Mouse (Mus musculus) neural tube, embryonic 14.5 days (tissue): ENCODE measurements around the gene Arid5b. TPM values are rescaled to one million over a fixed set of nuclear protein-coding genes. Genes with fewer than 3 reads are reported as not detected.

Experiments
- ATAC-seq: fragments of 200-750 bp; cut with Nextera tagmentation; 2 replicates; pipeline ENCODE4 v1.8.0; 2017; ENCODE audit warnings: low read depth, mild to moderate bottlenecking, moderate TSS enrichment, moderate library complexity
- H3K27ac ChIP-seq: fragments of 300-500 bp; sonication (generic); 2 replicates; pipeline ENCODE4 v1.5.1; 2014; ENCODE audit warnings: low read depth, mild to moderate bottlenecking, control low read depth, low read length, moderate library complexity, mixed read lengths
- H3K27me3 ChIP-seq: fragments of 300-500 bp; sonication (generic); 2 replicates; pipeline ENCODE4 v1.6.1; 2014; ENCODE audit warnings: low read length; ENCODE audit not compliant: control insufficient read depth, insufficient read depth
- H3K36me3 ChIP-seq: fragments of 300-500 bp; sonication (generic); 2 replicates; pipeline ENCODE4 v1.6.1; 2014; ENCODE audit warnings: low read length, mixed read lengths; ENCODE audit not compliant: control insufficient read depth, insufficient read depth
- H3K4me1 ChIP-seq: fragments of 300-500 bp; sonication (generic); 2 replicates; pipeline ENCODE4 v1.6.1; 2014; ENCODE audit warnings: low read length; ENCODE audit not compliant: control insufficient read depth, insufficient read depth
- H3K4me2 ChIP-seq: fragments of 300-500 bp; sonication (generic); 2 replicates; pipeline ENCODE4 v1.6.1; 2014; ENCODE audit warnings: mild to moderate bottlenecking, low read depth, low read length, control low read depth
- H3K4me3 ChIP-seq: fragments of 300-500 bp; sonication (generic); 2 replicates; pipeline ENCODE4 v1.5.1; 2014; ENCODE audit warnings: low read depth, low read length, control low read depth, mixed read lengths
- H3K9ac ChIP-seq: fragments of 300-500 bp; sonication (generic); replicated peaks from 2 replicates; pipeline ENCODE4 v1.6.1; 2014; ENCODE audit warnings: low read depth, mild to moderate bottlenecking, control low read depth, low read length, mixed read lengths
- H3K9me3 ChIP-seq: fragments of 300-500 bp; sonication (generic); 2 replicates; pipeline ENCODE4 v1.6.1; 2016; ENCODE audit warnings: low read length; ENCODE audit not compliant: control insufficient read depth
- WGBS: fragments of 180-500 bp; shearing (Covaris S2); extraction: QIAGEN DNeasy Blood & Tissue Kit; methylation state at CpG from one replicate; pipeline ENCODE4 v1.1.7; 2014; 5-methylcytosine and 5-hydroxymethylcytosine counted together
- polyA plus RNA-seq: library from polyadenylated mRNA; unstranded; fragments of >200 nt; fragmentation: Nextera tagmentation; extraction: Ambion mirVana; gene quantifications from 2 replicates; pipeline ENCODE4 v1.2.1, GENCODE M21; 2014

The Arid5b gene
- polyA plus RNA-seq, 1 experiment from 2014 or later, result 26.2 TPM

DNA sequence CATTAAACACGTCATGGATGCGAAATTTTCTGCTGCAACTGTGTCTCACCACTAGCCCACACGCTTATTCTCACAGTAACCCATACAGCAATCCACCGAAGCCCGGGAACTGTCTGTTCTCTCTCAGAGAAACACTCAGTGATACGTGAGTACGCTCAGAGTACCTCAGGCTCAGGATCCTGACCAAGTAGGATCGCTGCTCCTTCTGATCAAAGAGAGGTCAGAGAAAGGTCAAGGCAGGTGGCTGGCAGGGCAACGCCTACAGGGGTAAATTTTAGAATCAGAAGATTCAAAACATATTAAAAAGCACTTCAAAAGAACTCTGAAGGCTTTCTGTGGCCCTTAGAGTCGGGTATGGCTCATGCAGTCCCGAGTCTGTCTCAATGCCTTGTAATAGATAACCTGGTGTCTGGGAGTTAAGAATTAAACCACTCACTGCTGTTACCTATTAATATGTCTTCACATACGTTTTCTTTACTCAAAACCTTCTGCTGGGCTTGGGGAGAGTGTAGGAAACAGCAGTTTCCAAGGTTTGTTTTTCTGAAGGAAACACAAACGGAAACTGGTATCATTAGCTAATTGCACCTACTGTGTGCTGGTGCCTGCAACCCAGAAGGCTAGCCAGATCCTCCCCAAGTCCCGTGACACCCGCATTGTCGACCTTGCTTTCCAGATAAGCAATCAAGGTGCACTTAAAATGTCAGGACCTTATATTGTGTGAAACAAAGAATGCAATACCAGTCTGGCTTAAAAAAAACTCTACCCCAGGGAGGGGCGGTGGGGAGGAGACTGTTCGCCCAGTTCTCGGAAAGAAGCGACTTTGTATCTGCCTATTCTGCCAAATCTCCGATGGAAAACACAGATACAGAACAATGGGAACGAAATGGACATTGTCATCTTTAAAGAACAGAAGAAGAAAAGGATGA is 48.6 kb downstream of the Arid5b start:
- WGBS, result 63% methylated on average over 22 of the region's 22 CpGs
- no peak overlapping the region for H3K4me2 ChIP-seq
- no peaks in the 10 kb centered on the region for H3K4me1 ChIP-seq
- H3K9me3 ChIP-seq, result no peaks in the 10 kb centered on the region
- H3K36me3 ChIP-seq, result no peaks in the 10 kb centered on the region
- ATAC-seq, result no peak
- H3K27ac ChIP-seq, result no peak overlapping the region
- H3K9ac ChIP-seq, result no peak overlapping the region
- no peaks in the 10 kb centered on the region for H3K27me3 ChIP-seq
- no peak overlapping the region for H3K4me3 ChIP-seq

DNA sequence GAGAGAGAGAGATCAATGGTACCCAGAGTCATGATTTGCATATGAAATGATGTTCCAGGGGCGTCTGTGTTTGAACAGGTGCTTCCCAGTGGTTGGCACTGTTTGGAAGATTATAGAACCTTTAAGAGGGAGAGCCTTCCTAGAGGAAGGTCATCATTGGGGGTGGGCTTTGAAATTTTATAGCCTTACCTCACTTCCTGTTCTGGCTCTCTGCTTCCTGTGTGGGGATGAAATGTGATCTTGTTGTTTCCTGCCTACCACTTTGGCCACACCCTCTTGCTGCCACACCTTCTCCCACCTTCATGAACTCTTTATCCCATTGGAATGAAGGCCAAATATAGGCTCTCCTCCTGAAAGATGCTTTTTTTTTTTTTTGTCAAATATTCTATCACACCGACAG is 55.9 kb downstream of the Arid5b start:
- 78% methylated on average over 2 of the region's 2 CpGs for WGBS
- Histone ChIP-seq H3K9me3 (no peaks in the 10 kb centered on the region), H3K36me3 (no peaks in the 10 kb centered on the region), H3K4me1 (no peaks in the 10 kb centered on the region), H3K9ac (no peak overlapping the region), H3K27me3 (no peaks in the 10 kb centered on the region), H3K4me2 (no peak overlapping the region), H3K27ac (no peak overlapping the region), H3K4me3 (no peak overlapping the region)
- no peak for ATAC-seq

DNA sequence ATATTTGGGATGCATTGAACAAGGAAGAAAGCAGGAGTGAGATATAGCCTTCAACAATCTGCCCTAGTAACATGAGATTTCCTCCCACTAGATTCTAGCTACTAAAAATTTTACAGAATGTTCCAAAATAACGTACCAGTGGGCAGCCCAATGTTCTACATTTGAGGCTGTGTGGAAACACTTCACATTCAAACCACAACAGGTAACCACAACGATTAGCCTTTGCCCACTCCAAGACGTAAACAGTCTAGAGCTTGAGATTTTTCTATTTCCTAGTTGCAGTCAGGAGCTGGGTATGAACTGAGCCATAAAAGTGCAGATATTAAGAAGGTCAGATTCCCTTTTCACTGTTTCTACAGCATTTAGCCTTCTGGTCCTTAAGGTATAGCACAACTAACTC is 56.5 kb downstream of the Arid5b start:
- Histone ChIP-seq H3K9me3 (no peaks in the 10 kb centered on the region), H3K4me3 (no peak overlapping the region), H3K36me3 (no peaks in the 10 kb centered on the region), H3K27me3 (no peaks in the 10 kb centered on the region), H3K27ac (no peak overlapping the region), H3K4me1 (no peaks in the 10 kb centered on the region), H3K4me2 (no peak overlapping the region), H3K9ac (no peak overlapping the region)
- 97% methylated on average over 3 of the region's 3 CpGs for WGBS
- no peak for ATAC-seq

DNA sequence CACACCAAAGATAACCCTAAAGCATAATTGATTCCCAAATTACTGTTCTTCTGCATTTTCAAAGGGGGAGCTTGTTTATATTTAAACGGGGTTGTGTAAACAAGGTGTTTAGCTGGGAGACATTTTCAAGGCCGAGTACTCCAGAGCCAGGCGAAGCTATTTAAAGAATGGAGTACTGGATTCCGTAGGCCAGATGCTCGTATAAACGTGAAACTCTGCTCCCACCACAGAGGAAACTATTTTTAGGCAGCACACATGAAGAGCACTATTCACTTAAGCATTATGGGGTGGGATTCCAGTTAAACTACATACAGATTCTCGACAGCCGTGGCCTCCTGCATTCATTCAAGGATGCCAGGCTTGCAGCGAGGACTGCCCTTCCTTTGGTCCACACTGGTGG is 59.2 kb downstream of the Arid5b start:
- ATAC-seq, result no peak
- Histone ChIP-seq H3K4me2 (no peak overlapping the region), H3K4me3 (no peak overlapping the region), H3K4me1 (no peaks in the 10 kb centered on the region), H3K27me3 (no peaks in the 10 kb centered on the region), H3K9me3 (no peaks in the 10 kb centered on the region), H3K27ac (no peak overlapping the region), H3K36me3 (no peaks in the 10 kb centered on the region), H3K9ac (no peak overlapping the region)
- 84% methylated on average over 9 of the region's 9 CpGs for WGBS

DNA sequence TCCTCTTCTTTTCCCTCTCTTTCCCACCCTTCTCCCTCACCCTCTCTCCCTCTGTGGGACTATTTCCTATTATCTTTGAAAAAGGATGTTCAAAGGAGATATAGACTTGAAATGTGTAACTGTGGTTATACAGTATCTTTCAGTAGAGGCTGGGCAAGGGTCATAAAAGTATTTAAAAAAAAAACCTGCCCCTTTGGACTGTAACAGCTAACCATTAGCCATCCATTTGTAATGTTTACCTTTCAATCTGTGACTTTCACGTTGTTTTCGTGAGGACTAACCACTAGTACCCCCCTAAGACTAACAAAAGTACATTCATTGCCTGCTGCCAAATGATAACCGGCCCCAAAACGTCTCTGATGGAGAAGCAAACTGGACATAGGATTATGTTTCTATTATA is 59.9 kb downstream of the Arid5b start:
- no peak for ATAC-seq
- Histone ChIP-seq H3K9ac (no peak overlapping the region), H3K4me3 (no peak overlapping the region), H3K4me2 (no peak overlapping the region), H3K9me3 (no peaks in the 10 kb centered on the region), H3K27ac (no peak overlapping the region), H3K4me1 (no peaks in the 10 kb centered on the region), H3K36me3 (no peaks in the 10 kb centered on the region), H3K27me3 (no peaks in the 10 kb centered on the region)
- 70% methylated on average over 4 of the region's 4 CpGs for WGBS

DNA sequence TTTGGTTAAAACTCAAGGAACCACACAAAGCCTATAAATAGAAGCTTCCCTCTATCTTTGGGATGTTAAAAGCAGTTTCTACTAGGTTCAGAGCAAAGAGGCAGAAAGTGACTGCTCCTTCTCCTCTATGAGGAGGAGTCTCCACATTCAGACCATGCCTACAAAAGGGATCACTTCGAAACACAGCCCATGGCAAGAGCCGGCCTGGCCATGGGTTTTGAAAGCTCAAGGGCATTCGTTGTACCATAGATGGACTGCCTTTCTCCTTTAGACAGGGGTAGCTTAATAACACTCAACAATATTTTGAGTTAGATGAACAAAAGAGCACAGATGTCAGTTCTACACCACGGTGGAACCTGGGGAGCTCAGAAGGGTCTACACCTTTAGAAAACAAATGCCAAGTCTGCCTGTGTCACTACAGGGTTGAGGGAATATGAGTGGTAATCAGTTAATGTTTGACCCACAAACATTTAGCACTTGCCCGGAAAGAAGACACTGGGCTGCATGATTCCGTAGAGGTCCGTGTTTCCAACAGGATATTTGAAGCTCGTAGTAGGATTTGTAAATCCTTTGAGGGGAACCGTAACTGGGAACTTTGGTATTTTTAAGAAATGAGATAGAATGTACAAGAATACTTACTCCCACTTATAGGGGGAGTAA is 63.6 kb downstream of the Arid5b start:
- no peak overlapping the region for H3K4me3 ChIP-seq
- H3K27me3 ChIP-seq, result no peaks in the 10 kb centered on the region
- H3K4me2 ChIP-seq, result no peak overlapping the region
- H3K27ac ChIP-seq, result no peak overlapping the region
- no peaks in the 10 kb centered on the region for H3K36me3 ChIP-seq
- peaks cover 6% of the 10 kb centered on the region; the same call in 1 of the 2 replicates for H3K4me1 ChIP-seq
- no peak overlapping the region for H3K9ac ChIP-seq
- no peaks in the 10 kb centered on the region for H3K9me3 ChIP-seq
- 93% methylated on average over 9 of the region's 9 CpGs for WGBS
- no peak for ATAC-seq

DNA sequence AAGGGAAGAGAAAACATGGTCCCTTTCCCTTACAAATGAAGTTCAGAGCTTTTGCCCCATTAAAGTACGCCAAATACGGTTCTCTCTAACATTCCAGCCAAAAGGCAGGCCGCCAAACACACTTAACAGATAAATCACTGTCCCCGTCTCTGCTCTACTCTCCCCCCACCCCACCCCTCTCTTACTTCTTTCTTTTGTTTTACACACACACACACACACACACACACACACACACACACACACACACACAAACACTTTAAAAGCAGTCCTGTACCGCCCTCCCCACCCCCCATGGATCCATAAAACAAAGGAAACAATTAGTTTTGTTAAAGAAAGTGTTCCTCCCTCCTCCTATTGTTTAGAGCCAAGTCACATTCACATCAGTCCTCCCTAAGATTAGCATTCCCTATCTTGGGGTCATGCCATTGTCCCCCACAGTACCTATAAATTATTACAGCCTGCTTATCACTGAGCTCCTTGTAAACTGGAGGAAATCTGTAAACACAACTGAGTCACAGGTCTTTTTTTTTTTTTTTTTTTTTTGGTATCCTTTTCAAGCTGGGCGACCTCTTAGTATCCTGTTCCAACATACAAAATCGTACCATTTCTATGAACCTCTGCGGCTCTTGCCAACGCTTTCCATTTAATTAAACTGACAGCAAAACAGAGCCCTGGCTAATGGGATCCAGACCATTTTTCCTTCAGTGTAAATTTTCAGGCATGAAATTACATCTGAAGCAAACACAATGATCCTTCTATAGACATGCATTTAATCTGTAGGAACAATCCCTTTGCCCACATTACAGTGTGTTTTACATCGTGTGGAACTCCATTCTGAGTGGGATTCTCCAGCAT is 66.3 kb downstream of the Arid5b start:
- 0 out of 2 replicates have a peak overlapping the region, but pooled peaks have one; percentile 10 for H3K27ac ChIP-seq

DNA sequence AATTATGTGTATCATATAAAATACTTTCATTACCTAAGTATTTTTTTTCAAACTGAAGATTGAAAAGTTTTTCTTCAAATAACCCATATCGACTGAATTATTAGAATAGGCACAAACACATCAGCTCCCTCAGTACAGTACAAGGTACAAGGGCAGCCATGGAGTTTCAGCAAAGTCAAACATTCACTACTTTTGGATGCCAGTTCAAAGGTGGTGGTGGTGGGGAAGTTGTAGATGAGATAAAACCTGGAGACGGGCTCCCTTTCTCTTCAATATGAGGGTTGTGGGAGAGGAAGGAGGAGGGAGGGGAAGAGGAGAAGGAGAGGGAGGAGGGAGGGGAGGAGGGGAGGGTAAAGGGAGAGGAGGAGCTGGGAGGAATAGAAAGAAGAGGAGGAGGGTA is 67.0 kb downstream of the Arid5b start:
- Histone ChIP-seq H3K4me1 (peaks cover 10% of the 10 kb centered on the region), H3K4me3 (no peak overlapping the region), H3K9me3 (no peaks in the 10 kb centered on the region), H3K4me2 (no peak overlapping the region), H3K27me3 (no peaks in the 10 kb centered on the region), H3K27ac (no peak overlapping the region), H3K36me3 (no peaks in the 10 kb centered on the region), H3K9ac (no peak overlapping the region)
- ATAC-seq, result no peak
- 54% methylated on average over 2 of the region's 2 CpGs for WGBS

More for the DNA sequence above, 66.3 kb downstream of the Arid5b start:
- WGBS, result 12% methylated on average over 10 of the region's 10 CpGs
- peak; percentile 44; the same call in 1 of the 2 replicates for ATAC-seq
- Histone ChIP-seq H3K4me1 (peaks cover 10% of the 10 kb centered on the region), H3K4me2 (no peak overlapping the region), H3K9ac (no peak overlapping the region), H3K27me3 (no peaks in the 10 kb centered on the region), H3K36me3 (no peaks in the 10 kb centered on the region), H3K9me3 (no peaks in the 10 kb centered on the region), H3K4me3 (no peak overlapping the region)
